Mouse (Mus musculus): ENCODE results near the gene Aox1.

The Aox1 gene

GRCm38 (mm10) chr1:58062131-58062530, 32.4 kb downstream of the Aox1 start:
- in situ Hi-C loops (cut with MboI): no loop called here

DNA sequence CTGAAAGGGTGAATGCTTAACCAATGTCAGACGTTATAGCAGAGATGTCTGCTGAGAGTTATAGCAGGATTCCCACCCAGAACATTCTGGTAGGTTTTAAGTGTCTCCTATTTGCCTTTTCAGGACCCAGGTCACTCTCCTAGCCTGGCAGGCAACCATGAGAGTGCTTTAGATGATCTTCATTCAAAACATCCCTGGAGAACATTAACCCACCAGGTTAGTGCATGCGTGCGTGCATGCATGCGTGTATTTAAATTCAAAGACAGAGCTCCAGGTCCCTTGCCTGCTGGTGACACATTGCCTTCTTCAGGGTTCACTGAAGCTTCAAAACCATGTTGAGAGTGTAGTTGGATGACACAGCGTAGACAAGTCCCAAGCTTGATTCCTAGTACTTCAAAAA, 35.4 kb downstream of the Aox1 start:
- in situ Hi-C loops (cut with MboI): no loop called here

DNA sequence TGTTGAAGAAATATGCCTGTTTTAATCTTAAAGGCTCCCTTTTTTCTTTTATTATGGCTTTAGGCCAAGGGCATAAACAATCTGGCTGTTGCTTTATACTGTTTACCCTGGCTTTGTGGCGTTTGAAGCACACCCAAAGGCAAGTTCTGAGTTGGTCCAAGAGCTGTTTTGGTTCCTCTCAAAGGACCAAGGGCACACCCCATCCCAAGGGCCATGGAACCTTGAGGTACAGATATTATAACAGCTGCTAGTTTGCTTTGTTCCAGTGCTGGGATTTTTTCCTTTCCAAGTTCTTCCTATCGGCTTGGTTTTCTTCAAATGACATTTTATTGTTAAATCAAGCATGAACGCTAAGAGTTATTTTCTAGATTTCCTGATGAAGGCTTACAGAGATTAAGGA, 35.9 kb downstream of the Aox1 start:
- in situ Hi-C loops (cut with MboI): no loop called here

- in situ Hi-C loops (cut with MboI): no loop called here
Observed at GRCm38 (mm10) chr1:58069181-58069580, 39.5 kb downstream of the Aox1 start.

- in situ Hi-C loops (cut with MboI): no loop called here
Observed at GRCm38 (mm10) chr1:58070091-58070490, 40.4 kb downstream of the Aox1 start.

GRCm38 (mm10) chr1:58071006-58071405, 41.3 kb downstream of the Aox1 start:
- in situ Hi-C loops (cut with MboI): no loop called here

- in situ Hi-C loops (cut with MboI): no loop called here
Observed at GRCm38 (mm10) chr1:58071509-58071908, 41.8 kb downstream of the Aox1 start.

DNA sequence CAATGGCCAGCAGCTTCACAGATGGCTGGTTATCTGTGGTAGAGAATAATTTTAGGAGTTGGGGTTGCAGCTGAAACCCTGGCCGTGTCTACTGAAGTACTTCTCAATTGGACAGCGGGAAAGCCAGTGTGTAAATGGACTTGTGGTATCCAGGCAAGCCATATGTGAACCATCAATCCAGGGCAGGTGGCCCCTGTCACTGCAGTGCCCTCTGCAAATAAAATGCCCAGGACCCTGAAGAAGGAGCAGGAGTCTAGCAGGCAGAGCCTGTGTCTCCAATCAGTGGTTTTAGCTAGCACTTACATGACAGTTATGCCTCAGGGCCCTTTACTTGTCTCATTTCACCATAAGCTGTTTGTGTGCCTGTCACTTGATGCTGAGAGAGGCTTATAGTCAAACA, 42.7 kb downstream of the Aox1 start:
- in situ Hi-C loops (cut with MboI): no loop called here

GRCm38 (mm10) chr1:58072991-58073730, 43.4 kb downstream of the Aox1 start:
- in situ Hi-C loops (cut with MboI): no loop called here

- in situ Hi-C loops (cut with MboI): no loop called here
Observed at GRCm38 (mm10) chr1:58074266-58074665, 44.5 kb downstream of the Aox1 start.

- in situ Hi-C loops (cut with MboI): no loop called here
Observed at GRCm38 (mm10) chr1:58077882-58078281, 48.2 kb downstream of the Aox1 start.

DNA sequence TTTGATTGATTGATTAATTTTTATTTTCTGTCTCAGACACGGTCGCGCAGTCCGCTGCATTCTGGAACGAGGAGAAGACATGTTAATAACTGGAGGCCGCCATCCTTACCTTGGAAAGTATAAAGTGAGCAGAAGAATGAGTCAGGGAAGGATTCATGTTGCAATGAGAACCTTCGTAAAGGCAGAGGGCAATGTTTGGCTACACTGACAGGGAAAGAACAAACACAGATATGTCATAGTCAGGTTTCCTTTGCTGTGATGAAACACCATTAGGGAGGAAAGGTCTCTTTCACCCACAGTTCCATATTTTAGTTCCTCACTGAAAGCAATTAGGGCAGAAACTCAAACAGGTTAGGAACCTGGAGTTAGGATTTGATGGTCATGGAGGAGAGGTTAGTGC, 48.7 kb downstream of the Aox1 start:
- in situ Hi-C loops (cut with MboI): no loop called here

- in situ Hi-C loops (cut with MboI): no loop called here
Observed at GRCm38 (mm10) chr1:58079689-58080088, 50.0 kb downstream of the Aox1 start.

GRCm38 (mm10) chr1:58080446-58080845, 50.7 kb downstream of the Aox1 start:
- in situ Hi-C loops (cut with MboI): no loop called here

GRCm38 (mm10) chr1:58081356-58081755, 51.6 kb downstream of the Aox1 start:
- in situ Hi-C loops (cut with MboI): no loop called here

DNA sequence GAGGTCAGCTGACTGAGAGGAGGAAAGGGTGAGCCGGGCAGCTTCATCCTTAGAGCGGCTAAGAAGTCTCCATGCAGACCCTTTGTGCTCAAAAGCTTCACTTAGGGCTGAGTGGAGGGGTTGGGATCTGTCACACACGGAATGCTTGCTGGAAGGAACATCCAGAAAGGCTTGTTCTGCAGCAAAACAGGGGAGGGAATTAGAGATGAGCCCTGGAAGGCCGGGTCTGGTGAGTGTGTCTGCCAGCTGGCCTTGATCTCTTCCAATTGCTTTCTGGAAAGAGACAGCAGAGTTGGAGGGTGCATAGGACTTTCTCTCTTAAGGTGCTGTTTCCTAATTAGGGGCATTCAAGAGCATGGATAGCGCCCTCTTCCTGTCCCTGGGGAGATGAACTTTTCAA, 59.6 kb downstream of the Aox1 start:
- in situ Hi-C loops (cut with MboI): no loop called here

GRCm38 (mm10) chr1:58090191-58090590, 60.5 kb downstream of the Aox1 start:
- in situ Hi-C loops (cut with MboI): no loop called here

DNA sequence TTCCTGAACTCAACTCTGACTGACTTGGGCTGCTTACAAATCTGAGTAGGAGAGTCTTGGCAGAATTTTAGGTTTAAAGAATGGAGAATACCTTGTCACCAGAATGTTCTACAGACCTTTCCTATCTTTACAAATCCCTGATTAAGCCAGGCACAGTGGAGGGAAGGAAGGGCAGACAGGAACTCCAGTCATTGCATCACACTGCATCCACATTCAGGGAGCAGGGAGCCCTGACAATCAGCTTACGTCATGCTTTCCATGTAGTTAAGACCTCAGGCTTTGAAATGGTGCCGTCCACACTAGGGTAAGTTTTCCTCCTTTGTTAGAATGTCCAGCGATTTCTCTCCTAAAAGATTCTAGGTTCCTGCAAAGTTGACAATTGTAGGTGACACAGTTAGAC, 61.5 kb downstream of the Aox1 start:
- in situ Hi-C loops (cut with MboI): no loop called here

DNA sequence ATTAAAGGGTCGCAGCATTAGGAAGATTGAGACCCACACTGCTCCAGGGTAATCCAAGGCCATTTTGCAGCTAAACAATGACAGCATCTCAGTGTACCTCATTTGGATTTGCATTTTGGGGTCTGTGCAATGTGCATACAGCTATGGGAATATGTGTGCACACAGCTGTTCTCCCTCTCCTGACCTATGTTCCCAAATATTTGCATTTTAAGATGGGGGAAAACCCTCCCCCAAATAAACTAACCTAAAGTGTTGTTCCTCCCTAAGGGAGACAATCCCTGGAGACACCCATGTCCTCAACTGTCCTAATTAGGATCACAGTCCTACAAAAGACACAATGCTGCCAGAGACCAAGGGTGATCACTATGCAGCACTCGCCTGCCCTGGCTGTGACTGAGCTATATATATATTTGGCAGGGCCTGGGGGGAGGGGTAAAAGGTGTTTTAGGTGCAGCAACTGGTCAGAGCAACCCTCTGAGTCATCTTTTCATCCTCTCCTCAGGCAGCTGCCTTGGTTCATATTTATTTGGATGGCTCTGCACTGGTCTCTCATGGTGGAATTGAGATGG, 62.3 kb downstream of the Aox1 start:
- in situ Hi-C loops (cut with MboI): no loop called here

- in situ Hi-C loops (cut with MboI): no loop called here
Observed at GRCm38 (mm10) chr1:58097338-58097737, 67.6 kb downstream of the Aox1 start.

GRCm38 (mm10) chr1:58099119-58099518, 69.4 kb downstream of the Aox1 start:
- in situ Hi-C loops (cut with MboI): no loop called here

- in situ Hi-C loops (cut with MboI): no loop called here
Observed at GRCm38 (mm10) chr1:58101531-58102146, 71.9 kb downstream of the Aox1 start.

- in situ Hi-C loops (cut with MboI): no loop called here
Observed at GRCm38 (mm10) chr1:58102494-58102893, 72.8 kb downstream of the Aox1 start.
